Mouse (Mus musculus): ENCODE measurements around the gene Vac14.

Vac14 gene

DNA sequence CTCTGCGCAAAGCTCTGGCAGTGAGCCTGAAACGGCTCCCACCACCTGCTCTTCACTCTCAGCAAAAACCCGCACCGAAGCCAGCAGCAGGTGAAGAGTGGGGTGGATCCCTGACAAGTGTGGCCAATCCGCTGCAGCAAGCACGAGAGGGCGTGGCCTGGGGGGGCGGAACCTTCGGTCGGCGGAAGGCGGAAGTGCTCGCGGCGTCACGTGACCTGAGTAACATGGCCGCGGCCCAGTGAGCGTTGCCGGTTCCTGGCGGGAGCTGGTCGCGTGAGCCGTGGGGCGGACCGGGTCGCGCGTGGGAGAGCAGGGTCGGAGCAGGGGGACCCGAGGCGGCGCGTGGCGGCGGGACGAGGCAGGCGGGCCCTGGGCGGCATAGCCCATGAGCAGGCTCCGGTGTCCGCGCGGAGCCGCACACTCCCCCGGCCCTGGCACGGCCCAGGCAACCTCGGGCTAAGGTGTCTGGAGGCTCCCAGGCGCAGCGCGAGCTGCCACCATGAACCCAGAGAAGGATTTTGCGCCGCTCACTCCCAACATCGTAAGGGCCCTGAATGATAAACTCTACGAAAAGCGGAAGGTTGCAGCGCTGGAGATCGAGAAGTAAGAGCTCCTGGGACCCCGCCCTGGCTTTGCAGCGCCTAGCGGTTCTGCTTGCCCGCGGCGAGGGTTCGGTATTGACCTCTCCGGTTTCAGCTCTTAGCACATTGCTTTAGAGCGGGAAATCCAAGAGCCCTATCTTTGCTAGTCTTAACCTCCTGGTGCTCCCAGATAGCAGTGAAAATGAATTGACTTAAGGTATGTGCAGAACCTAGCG lies at the start of gene Vac14:
Gene Vac14, plus strand, starts transcription at position 195 of the 817 bp plus-strand sequence.
- peak; percentile 95 to 99 for DNase-seq (ENCODE audit: low spot score in 2 of 2)

DNA sequence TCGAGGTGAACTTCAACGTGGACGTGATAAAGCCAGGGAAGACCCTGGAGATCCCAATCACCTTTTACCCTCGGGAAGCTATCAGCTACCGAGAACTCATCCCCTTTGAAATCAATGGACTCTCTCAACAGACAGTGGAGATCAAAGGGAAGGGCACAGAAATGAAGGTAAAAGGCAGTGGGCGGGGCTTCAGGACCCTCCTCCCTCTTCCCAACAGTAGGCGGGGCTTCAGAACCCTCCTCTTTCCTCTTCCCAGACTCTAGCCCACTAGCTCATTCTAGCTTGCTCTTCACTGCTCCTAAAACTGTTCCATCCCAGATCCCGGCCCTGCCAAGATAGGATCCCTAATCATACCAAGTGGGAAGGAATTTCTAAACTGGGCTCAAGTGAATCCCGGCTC lies 25.7 kb upstream of the Vac14 start:
- no peak for DNase-seq (ENCODE audit: low spot score in 2 of 2)

DNA sequence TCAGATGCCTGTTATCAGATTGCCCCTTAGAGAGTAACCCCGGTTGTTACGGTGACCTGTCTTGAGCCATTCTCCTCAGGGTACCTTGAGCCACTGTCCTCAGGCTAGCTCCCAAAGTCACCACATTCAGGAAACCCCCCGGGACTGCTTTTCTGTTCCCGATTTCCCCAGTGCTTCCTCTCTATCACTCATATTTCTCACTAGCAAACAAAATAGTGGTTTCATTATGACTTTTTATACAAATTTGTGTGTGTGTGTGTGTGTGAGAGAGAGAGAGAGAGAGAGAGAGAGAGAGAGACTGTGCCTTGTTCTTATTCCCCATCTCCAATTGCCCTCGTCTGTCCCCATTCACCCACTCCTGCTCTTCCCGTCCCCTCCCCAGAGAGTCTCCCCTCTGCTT lies 24.2 kb upstream of the Vac14 start:
- no peak for DNase-seq (ENCODE audit: low spot score in 2 of 2)

DNA sequence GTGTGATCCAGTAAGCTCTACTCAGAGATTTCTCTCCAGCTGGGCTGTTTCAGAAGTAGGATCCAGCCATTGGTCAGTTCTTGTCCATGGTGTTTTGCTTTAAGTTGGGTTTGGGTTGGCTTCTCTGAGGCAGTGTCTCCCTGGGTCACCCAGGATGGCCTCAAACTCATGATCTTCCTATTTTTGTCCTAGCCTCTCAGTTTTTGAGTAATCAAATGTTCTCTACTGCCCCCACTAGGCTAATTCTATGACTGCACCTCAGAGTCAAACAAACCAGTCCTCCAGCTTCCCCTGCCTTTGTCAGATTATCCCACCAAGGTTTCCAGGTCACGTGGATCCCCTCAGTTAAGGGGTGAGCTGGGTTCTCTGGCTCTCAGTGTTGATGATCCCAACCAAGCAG lies 13.8 kb upstream of the Vac14 start:
- no peak for DNase-seq (ENCODE audit: low spot score in 2 of 2)

DNA sequence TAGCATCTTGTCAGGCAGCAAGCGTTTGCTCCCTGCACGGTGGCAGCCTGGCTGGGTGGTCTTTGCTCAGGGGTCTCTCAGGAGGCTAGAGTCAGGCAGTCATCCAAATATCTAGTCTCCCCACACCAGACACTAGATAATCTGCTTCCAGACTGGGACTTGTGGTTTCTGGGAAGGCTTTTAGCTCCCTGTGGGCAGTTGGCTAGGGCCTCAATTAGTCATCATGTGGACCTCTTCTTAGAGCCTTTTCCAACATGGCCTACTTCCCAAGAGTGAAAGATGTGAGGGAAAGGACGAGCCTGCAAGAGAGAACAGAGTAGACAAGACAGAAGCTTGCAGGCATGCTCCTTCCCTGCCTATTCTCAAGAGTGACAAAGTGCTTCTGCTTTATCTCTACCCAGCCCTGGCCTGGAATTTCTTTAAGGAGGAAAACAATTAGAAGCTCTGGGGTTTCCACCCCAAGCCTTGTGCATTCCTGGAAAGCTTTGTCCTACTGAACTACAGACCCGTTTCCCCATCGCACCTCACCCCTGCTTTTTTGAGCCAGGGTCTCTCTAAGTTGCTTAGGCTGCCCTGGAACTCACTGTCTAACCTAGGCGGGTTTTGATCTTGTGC lies 12.9 kb upstream of the Vac14 start:
- DNase-seq (ENCODE audit: low spot score in 2 of 2) = no peak

- no peak for DNase-seq (ENCODE audit: low spot score in 2 of 2)
These were observed 2.7 kb upstream of the Vac14 start for GRCm38 (mm10) chr8:110615730-110616129.

DNA sequence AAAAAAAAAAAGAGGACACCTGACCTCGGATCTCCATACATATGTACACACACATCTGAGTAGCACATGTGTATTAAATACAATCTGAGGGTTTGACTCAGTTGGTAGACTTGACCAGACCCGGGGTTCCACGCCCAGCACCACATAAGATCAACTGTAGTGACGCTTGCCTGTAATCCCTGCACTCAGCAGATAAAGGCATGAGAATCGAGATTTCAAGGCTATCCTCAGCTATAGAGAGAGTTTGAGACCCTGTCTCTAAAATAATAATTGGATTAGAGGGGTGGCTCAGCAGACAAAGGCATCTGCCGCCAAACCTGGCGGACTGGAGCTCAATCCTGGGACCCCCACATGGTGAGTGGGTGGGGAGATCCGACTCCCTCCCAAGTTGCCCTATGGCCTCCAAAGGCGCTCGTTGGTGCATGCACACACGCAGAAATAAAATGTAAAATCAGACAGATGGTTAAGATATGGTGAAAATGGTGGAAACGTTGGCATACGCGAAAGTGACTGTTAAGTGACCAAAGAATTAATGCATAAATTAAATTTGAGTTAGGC lies 505 bp upstream of the Vac14 start:
- DNase-seq (ENCODE audit: low spot score in 2 of 2) = no peak

DNA sequence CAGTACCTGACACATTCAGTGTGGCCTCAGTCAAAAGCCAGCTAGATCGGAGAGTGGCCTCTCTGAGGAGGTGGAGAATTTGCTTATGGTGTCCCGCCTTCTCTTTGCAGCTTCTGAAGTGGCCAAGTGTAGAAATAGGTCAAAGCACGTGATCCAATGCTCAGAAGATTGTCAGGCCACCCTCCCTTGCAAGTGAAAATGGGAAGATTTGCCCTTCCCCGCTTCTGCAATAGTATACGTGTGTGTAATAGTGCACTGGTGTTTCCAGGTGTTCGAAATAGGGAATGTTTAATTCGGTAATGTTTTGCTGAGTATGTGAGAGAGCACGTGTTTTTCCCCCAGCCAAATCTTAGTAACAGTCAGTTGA lies 806 bp downstream of the Vac14 start:
- DNase-seq (ENCODE audit: low spot score in 2 of 2) = no peak

- DNase-seq (ENCODE audit: low spot score in 2 of 2) = no peak
These were observed 1.5 kb downstream of the Vac14 start for GRCm38 (mm10) chr8:110619919-110620318.

DNA sequence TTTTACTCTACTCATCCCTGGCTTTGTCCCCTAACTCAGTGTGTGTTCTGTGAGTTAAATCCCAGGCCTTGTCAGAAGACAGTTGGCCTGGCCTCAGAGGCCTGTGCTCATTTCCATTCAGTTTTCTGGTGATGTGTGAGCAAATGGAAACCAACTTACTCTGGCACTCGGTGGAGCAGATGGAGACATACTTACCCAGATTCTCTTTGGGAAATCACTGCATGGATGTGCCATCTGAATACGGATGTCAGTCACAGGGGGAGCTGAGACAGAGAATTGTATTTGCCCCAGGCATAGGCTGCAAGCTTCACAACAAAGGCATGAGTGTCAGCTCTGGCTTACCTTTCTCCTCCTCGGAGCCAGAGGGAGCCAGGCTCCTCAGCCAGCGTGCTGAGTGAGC lies 8.0 kb downstream of the Vac14 start:
- no peak for DNase-seq (ENCODE audit: low spot score in 2 of 2)

DNA sequence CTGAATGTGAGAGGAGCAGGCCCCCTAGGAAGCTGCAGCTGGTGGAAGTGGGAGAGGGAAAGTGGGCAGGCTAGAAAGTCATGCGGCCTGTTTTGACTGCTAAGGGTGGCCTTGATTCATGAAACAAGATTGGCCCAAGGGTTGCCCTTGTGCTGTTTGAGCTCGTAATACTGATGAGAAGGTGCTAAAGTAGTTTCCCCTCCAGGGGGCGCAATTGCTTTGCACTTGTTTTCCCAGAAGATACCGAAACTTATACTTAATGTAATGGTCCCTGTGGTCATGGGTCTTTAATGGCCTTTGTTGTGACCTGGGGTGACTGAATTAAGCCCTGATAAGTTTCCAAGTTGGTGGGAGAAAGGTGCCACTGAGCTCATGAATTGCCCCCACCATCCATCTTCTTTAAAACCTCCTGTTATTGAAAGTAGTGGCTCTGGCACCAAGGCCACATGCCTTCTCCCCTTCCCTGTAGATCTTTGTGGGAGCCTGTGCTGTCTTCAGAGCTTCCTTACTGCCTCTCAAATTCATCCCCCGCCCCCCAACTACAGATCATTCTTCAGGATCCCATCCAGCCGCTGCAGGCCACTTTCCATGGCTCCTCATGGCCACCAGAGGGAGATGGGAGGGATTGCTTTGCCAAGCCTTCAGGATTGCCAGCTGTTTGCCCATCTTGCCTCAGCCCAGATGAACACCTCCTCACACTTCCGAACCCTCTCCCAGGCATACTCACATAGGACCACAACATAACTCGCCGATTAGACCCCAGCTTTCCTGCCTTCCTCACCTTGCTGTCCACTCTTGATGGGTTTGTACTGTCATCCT lies 11.1 kb downstream of the Vac14 start:
- no peak for DNase-seq (ENCODE audit: low spot score in 2 of 2)

GRCm38 (mm10) chr8:110630079-110630478 lies 11.7 kb downstream of the Vac14 start:
- DNase-seq (ENCODE audit: low spot score in 2 of 2) = no peak

- DNase-seq (ENCODE audit: low spot score in 2 of 2) = peak; percentile 21 to 68
These were observed 12.2 kb downstream of the Vac14 start for GRCm38 (mm10) chr8:110630571-110631071.

- peak in 1 of 2 experiments; percentile 19 for DNase-seq (ENCODE audit: low spot score in 2 of 2)
These were observed 12.8 kb downstream of the Vac14 start for GRCm38 (mm10) chr8:110631201-110631600.

- no peak for DNase-seq (ENCODE audit: low spot score in 2 of 2)
These were observed 15.4 kb downstream of the Vac14 start for GRCm38 (mm10) chr8:110633814-110634213.

DNA sequence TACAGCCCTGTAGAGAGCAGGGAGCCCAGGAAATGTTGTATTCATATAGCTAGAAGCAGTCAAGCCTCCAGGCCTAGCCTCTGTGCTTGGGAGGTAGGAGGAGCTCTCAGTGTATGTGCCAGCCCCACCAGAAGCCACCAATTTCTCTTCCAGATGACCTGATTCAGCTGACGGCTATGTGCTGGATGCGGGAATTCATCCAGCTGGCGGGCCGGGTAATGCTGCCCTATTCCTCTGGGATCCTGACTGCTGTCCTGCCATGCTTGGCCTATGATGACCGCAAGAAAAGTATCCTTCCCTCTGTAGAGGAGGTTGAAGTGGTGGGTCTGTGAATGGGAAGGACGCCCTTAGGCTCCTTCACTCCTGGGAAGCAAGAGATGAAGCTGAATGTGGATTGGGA lies 17.8 kb downstream of the Vac14 start:
- DNase-seq (ENCODE audit: low spot score in 2 of 2) = no peak

DNA sequence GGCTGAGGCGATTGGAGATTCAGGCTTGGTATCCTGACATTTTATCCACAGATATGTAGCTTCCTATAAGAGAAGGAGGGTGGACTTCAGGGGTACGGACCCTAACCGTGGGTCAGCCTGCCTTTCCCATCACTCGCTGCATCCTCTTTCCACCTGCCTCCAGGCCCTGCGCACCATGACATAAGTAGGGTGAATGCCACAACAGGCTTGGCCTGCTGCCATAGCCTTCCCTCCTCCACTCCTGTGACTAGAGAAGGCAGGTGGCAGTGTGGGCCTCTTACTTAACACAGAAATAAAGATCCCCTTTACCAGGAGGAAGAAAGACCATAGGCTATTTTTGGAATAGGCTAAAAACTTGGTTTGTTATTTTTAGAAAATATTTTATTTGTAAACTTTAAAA lies 23.9 kb downstream of the Vac14 start:
- DNase-seq (ENCODE audit: low spot score in 2 of 2) = no peak

GRCm38 (mm10) chr8:110643177-110643576 lies 24.8 kb downstream of the Vac14 start:
- DNase-seq (ENCODE audit: low spot score in 2 of 2) = no peak

DNA sequence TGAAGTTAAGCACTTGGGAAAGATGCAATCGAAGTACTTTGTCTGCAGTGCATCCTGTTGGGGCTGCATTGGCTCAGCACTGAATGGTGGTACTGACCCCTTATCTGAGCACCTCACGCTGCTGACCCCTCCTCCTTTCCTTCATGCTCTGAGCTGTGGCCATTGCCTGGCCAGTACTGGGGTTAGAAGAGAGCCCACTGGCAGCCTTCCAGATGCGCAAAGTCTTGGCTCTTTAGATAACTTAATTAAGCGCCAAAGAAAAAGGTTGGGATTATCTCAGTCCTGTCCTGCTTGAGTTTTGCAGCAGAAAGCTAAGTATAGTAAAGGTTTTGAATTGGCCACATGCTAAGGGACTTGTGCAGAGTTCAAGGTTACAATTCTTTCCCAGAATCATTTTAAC lies 26.0 kb downstream of the Vac14 start:
- no peak for DNase-seq (ENCODE audit: low spot score in 2 of 2)

DNA sequence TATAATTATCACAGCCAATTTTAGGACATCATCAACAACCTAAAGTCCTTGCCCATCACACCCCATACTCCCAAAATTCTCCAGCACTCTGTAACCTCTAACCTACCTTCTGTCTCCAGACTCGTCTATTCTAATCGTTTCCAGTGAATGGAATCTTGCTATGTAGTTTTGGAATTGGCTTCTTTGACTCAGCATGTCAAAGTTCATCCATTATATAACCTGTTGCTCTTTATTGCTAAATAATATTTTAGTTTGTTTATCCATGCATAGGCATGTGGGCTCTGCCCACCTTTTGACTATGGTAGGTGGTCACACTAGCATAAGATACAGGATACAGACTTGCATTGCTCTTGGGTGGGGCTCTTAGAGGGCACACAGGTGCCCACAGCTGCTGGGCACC lies 26.5 kb downstream of the Vac14 start:
- no peak for DNase-seq (ENCODE audit: low spot score in 2 of 2)

GRCm38 (mm10) chr8:110645340-110645739 lies 27.0 kb downstream of the Vac14 start:
- no peak for DNase-seq (ENCODE audit: low spot score in 2 of 2)

DNA sequence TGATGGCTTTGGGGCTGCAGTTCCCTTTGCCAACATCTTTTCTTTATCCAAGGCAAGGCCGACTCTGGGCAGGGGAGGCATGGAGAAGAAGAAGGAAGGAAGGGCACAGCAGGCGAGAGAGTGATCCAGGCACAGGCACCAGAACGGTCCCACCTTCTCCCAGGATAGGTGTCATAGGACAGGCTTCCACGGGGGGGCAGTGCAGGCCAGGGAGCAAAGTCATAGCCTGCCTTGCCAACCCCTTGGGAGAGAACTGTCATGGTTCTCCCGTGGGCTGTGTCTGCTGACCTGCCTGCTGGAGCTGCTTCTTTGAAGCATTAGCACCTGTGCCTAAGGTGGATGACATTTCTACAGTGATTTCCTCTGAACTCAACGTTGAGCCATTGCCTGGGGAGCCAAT lies 27.7 kb downstream of the Vac14 start:
- peak; percentile 38 to 47 for DNase-seq (ENCODE audit: low spot score in 2 of 2)
